Mouse (Mus musculus) left cerebral cortex, postnatal 25 days (tissue): ENCODE results near the gene Nhsl2. TPM values are rescaled to one million over a fixed set of nuclear protein-coding genes. Genes with fewer than 3 reads are reported as not detected.

ENCODE experiments used
- DNase-seq, 2 experiments: peaks; one replicate each; pipeline ENCODE4 v3.0.0; 2022; ENCODE audit warnings: low spot score in 2 of 2, mixed read lengths in 1 of 2
- intact Hi-C: fragments of 180-260 bp; cut with DNase I; formaldehyde crosslinking; loops from one replicate; pipeline ENCODE4 v1.15.1; 2025
- total RNA-seq, 2 experiments: library from RNA; stranded (reverse); gene quantifications; 2 replicates each; pipeline ENCODE4 v1.2.3; 2021

Gene Nhsl2
- total RNA-seq, 2 experiments from 2014 or later: 34.8 to 35.2 TPM

GRCm38 (mm10) chrX:101973028-101973427, 123.8 kb downstream of the Nhsl2 start:
- no peak for DNase-seq
- intact Hi-C loops: no loop called here

DNA sequence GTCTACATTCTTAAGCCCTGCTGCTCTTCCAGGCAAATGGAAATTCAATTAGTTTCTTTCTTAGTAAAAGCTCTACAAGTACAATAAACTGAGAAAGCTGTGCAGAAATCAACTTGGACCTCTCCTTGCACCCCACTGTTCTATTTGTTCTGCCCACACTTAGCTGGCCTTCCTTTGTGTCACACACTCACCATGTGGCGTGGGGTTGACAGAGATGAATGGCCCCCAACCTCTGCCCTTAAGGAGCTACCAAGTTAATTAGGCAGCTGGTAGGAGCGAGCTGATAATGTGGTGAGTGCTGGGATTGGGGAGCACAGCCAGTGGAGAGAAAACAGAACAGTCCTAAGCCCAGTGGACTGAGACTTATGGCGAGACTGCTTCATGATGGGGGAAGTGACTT, 127.7 kb downstream of the Nhsl2 start:
- no peak for DNase-seq
- intact Hi-C loops: no loop called here

DNA sequence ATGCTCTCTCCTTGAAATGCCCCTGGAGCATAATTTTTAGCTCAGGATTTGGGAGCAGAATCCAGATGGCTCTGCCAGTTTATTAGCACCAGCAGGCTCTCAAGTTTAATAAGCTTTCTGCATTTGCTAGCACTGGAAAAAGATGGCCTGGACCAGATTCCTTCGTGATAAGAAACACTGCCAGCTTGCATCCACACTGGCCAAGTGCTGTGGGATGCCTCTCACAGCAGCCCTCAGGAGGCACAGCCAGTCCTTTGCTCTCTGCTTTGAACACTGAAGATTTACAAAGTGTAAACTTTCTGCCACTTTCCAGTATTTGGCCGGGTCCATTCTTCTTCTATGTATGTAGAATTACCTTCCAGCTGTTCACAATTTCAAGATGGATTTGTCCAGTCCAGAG, 129.7 kb downstream of the Nhsl2 start:
- DNase-seq: no peak
- intact Hi-C loops: no loop called here

DNA sequence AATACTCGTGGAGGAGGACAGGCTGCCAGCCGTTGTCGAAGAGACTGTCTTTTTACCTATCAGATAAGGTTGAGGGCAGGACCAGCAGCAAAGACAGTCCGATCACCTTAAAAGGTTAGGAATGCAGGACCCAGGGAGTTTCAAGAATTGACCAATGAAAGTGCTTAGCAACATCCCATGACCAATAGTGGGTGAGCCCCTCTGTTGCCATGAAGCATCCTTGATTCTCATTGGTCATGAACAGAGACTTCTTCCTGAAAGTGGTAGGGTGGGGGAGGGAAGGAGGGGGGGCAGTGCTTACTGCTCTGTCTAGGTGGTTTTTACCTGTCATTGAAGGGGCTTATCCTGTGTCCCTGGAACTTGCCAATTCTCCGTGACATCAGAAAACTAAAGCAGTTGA, 130.1 kb downstream of the Nhsl2 start:
- intact Hi-C loops: no loop called here

DNA sequence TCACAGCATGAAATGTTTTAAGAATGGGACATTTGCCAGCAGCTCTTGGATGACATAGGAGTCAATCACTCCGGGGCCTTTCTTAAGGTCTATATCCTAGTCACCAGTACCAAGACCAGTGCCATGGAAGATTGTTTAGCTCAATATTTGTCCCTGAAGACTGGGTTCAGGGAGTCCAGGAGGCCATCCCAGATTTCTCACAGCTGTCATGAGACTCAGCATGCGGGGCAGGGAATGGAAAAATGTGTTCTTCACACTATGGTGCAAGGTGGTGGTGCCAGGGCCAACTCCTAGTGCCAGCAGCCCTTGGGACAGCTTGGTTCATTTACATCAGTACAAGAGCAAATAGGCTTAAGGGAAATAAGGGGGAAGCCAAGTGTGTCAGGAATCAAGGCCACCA, 131.4 kb downstream of the Nhsl2 start:
- intact Hi-C loops: loop anchor here (2.0 kb wide), 1 partner anchor 84 kb away; no protein-coding TSS in a partner anchor

More for the DNA sequence above, 130.1 kb downstream of the Nhsl2 start:
- no peak for DNase-seq

GRCm38 (mm10) chrX:101981450-101981849, 132.3 kb downstream of the Nhsl2 start:
- no peak for DNase-seq
- intact Hi-C loops: loop anchor here (2.0 kb wide), 1 partner anchor 83 kb away; no protein-coding TSS in a partner anchor

More for the DNA sequence above, 131.4 kb downstream of the Nhsl2 start:
- DNase-seq: no peak

DNA sequence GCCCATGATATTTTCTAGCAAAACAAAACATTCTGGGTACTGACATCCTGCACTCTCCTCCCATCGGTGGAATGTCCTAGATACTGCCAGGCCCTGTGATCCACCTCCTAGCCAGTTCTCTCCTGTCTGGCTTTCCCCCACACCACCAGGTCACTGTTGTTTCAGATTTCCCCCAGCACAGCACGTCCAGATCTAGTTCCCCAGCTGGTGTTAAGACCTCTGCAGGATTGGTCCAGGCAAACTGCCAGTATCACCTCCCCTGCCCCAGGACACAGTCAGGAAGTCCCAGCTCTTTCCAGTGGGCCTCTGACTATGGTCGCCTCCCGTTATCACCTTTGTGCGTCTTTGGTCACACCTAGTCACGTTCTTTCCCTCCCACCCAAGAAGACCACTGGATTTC, 134.5 kb downstream of the Nhsl2 start:
- intact Hi-C loops: no loop called here
- no peak for DNase-seq

- DNase-seq: no peak
- intact Hi-C loops: no loop called here
These were observed 137.6 kb downstream of the Nhsl2 start for GRCm38 (mm10) chrX:101986657-101987367.

- intact Hi-C loops: no loop called here
- peak; percentile 76 to 86 for DNase-seq
These were observed 144.8 kb downstream of the Nhsl2 start for GRCm38 (mm10) chrX:101993841-101994571.

GRCm38 (mm10) chrX:101996726-101997125, 147.5 kb downstream of the Nhsl2 start:
- DNase-seq: no peak
- intact Hi-C loops: no loop called here

GRCm38 (mm10) chrX:102003632-102004315, 154.6 kb downstream of the Nhsl2 start:
- intact Hi-C loops: no loop called here
- peak; percentile 74 to 76 for DNase-seq

DNA sequence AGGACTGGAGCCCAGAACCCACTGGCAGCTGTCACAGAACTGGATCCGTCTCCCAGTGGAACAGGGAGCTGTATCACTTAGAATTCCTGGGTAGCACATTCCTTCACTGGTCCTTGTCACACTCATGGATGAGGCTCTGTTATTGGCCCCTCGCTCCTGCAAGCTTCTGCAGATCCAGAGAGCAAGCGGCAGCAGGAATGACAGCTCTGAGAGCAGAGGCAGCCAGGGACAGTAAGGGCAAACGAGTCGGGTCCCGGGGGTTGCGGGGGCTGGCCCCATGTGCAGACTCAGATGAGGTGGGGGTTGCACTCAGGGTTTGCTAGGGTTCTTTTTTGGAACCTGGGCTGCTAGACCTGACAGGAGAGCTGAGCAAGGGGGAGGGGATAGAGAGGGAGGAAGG, 155.2 kb downstream of the Nhsl2 start:
- DNase-seq: no peak
- intact Hi-C loops: no loop called here

- DNase-seq: peak in 1 of 2 experiments; percentile 35
- intact Hi-C loops: no loop called here
These were observed 156.0 kb downstream of the Nhsl2 start for GRCm38 (mm10) chrX:102005141-102005641.

DNA sequence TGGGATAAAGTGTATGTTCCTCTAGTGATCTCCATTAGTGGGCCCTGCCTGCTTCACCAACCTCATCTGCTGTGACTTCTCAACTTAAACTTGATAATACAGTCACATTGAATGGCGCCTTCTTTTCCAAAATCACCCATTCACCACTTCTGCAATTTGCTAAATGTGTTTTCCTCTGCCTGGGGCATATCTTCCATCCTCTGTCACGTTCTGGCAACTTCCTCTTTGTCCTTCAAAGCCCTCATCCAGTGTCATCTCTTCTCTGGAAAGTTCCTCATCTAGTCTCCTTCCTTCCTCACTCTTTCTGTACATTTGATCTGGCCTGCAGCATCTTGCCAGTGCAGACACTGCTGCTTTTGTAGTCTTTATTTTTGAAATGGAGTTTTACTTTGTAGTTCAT, 158.8 kb downstream of the Nhsl2 start:
- intact Hi-C loops: no loop called here
- no peak for DNase-seq

DNA sequence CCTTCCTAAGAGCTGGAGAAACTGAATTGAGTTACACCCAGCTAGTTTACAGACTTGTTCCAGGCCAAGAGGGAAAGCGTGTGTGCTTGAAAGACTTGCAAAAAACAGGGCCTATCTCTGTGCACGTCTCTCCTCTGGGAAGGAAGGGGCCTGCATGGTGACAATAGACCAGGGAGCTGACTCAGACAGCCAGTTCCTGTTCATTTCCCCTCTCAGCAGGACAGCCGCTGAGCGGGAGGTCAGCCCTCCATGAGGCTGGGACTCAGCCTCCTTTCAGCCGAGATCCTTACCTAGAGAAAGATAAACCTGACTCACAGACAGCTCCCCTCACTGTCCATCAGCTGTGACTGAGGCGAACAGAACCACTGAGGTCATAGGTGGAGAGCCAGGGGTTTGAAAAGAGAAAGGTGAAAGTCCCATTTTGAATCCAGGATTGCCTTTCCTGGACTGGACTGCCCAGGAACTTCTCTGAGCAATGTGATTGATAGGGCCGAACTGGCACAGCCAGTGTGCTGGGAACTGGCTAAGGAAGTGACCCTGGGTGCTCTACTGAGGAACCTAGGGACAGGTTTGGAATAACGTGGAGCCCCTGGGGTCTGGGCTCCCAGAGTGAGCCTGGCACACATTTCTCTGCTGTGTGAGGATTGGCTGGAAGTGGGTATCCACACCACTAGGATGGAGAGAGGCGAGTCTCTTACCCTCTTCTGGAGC, 168.2 kb downstream of the Nhsl2 start:
- DNase-seq: no peak
- intact Hi-C loops: no loop called here

- intact Hi-C loops: no loop called here
- DNase-seq: peak in 1 of 2 experiments; percentile 54
These were observed 169.7 kb downstream of the Nhsl2 start for GRCm38 (mm10) chrX:102018890-102019289.

- no peak for DNase-seq
- intact Hi-C loops: no loop called here
These were observed 170.5 kb downstream of the Nhsl2 start for GRCm38 (mm10) chrX:102019471-102020240.

- intact Hi-C loops: no loop called here
- DNase-seq: no peak
These were observed 175.8 kb downstream of the Nhsl2 start for GRCm38 (mm10) chrX:102024976-102025375.

DNA sequence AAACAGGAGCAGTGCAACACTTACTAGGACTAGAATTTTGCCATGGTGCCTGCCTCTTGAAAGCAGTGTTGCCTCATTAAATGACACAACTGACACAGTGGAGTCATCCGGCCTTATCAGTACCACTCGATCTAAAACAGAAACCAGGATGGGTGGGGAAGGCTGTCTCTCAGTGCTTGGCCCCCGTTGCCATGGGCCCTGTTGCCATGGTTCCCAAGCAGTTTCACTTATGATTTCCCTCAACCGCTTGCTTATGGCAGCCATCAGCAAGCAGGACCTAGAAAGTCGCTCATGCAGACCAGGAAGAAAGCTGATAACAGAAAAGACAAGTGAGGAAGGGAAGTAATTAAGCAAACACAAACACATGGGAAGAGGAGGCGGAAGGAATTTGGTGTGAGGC, 182.7 kb downstream of the Nhsl2 start:
- peak in 1 of 2 experiments; percentile 20 for DNase-seq
- intact Hi-C loops: no loop called here
